ENCODE assay signal across 8 mouse cellular contexts in genomic region chr11:116853512-116853928, GRCm38 (mm10). TPM values are rescaled to one million over a fixed set of nuclear protein-coding genes. Genes with fewer than 3 reads are reported as not detected.
DNase-seq lines count a peak whose midpoint lies in the region; ATAC-seq and TF ChIP-seq lines count a peak whose summit lies in the region.

No protein-coding gene starts in this region.

- H3K27ac ChIP-seq in hindbrain, embryonic 13.5 days = peak overlapping the region; percentile 97

- H3K36me3 ChIP-seq in hindbrain, embryonic 13.5 days = peaks cover 20% of the 10 kb centered on the region

- under 1% methylated on average over 36 of the region's 36 CpGs for WGBS in hindbrain, embryonic 13.5 days

- H3K9ac ChIP-seq in hindbrain, embryonic 13.5 days = peak overlapping the region; percentile 97

- peak overlapping the region; percentile 94 for H3K4me2 ChIP-seq in hindbrain, embryonic 13.5 days

- peak; percentile 68 for DNase-seq in Patski (ENCODE audit: low read depth, low spot score)
- peak; percentile 99 for DNase-seq in cerebellum, postnatal 10 days
- peak; percentile 96 to 97 for DNase-seq in frontal cortex, postnatal 10 days (ENCODE audit: low spot score in 2 of 2)
- peak; percentile 96 for DNase-seq in left cerebral cortex, adult 11 months (ENCODE audit: low spot score)
- DNase-seq in lung, postnatal 36 days = peak; percentile 99
- peak; percentile 97 for DNase-seq in retina, embryonic 14.5 days (ENCODE audit: low spot score)
- peak; percentile 98 for DNase-seq in urinary bladder, adult 2 months (ENCODE audit: low spot score)

- peak; percentile 66 for ATAC-seq in Patski
- peak; percentile 93 for ATAC-seq in hindbrain, embryonic 13.5 days (ENCODE audit: low FRiP score)

- in situ Hi-C loops in Patski (cut with MboI; ENCODE audit: low pct_unique_long_range_greater_than_20kb) = no loop called here

- no peaks in the 10 kb centered on the region for H3K27me3 ChIP-seq in Patski
- no peaks in the 10 kb centered on the region for H3K27me3 ChIP-seq in hindbrain, embryonic 13.5 days

- peaks cover 36% of the 10 kb centered on the region for H3K4me1 ChIP-seq in hindbrain, embryonic 13.5 days (replicated peaks)

- POLR2A ChIA-PET in Patski (lab: Charles Lee) = interaction anchor here (1.3 to 2.5 kb wide), 6 partner anchors 10 to 39 kb away, joined by 3 to 13 read pairs (median 6); partner anchors contain the start of genes Jmjd6 and Mettl23

- TF ChIP-seq CTCF in Patski (IDR thresholded peaks at IDR 0.05) = no peak

- CTCF ChIA-PET in Patski (lab: Charles Lee) = no interaction called here

- H3K9me3 ChIP-seq in hindbrain, embryonic 13.5 days = no peaks in the 10 kb centered on the region

- peak overlapping the region; percentile 94 for H3K4me3 ChIP-seq in hindbrain, embryonic 13.5 days

RNA-seq across cellular contexts. Expression of gene Srsf2, which starts 0.6 kb away (rescaled TPM):
- 283 TPM for polyA plus RNA-seq in Patski (2021)
- 588 and 607 TPM in 2 replicates for polyA plus RNA-seq in hindbrain, embryonic 13.5 days (2015; fragmentation: Nextera tagmentation; extraction: Ambion mirVana)
- 319 and 429 TPM in 2 replicates for polyA plus RNA-seq in urinary bladder, adult 2 months (2012; rRNA removed)

RNA-seq across cellular contexts. Expression of gene Mfsd11, which starts 1.3 kb away (rescaled TPM):
- 58.8 TPM for polyA plus RNA-seq in Patski (2021)
- 48.0 and 53.9 TPM in 2 replicates for polyA plus RNA-seq in hindbrain, embryonic 13.5 days (2015; fragmentation: Nextera tagmentation; extraction: Ambion mirVana)
- 26.3 and 27.6 TPM in 2 replicates for polyA plus RNA-seq in urinary bladder, adult 2 months (2012; rRNA removed)

RNA-seq across cellular contexts. Expression of gene Jmjd6, which starts 10.3 kb away (rescaled TPM):
- 77.3 TPM for polyA plus RNA-seq in Patski (2021)
- 70.4 and 74.7 TPM in 2 replicates for polyA plus RNA-seq in hindbrain, embryonic 13.5 days (2015; fragmentation: Nextera tagmentation; extraction: Ambion mirVana)
- polyA plus RNA-seq in urinary bladder, adult 2 months (2012; rRNA removed) = 28.3 and 29.6 TPM in 2 replicates

RNA-seq across cellular contexts. Expression of gene Mettl23, which starts 10.4 kb away (rescaled TPM):
- 22.6 TPM for polyA plus RNA-seq in Patski (2021)
- 79.3 and 83.2 TPM in 2 replicates for polyA plus RNA-seq in hindbrain, embryonic 13.5 days (2015; fragmentation: Nextera tagmentation; extraction: Ambion mirVana)
- polyA plus RNA-seq in urinary bladder, adult 2 months (2012; rRNA removed) = 32.0 and 36.5 TPM in 2 replicates

RNA-seq across cellular contexts. Expression of gene Mxra7, which starts 25.7 kb away (rescaled TPM):
- 116 TPM for polyA plus RNA-seq in Patski (2021)
- polyA plus RNA-seq in hindbrain, embryonic 13.5 days (2015; fragmentation: Nextera tagmentation; extraction: Ambion mirVana) = 62.6 and 67.2 TPM in 2 replicates
- 42.8 and 63.1 TPM in 2 replicates for polyA plus RNA-seq in urinary bladder, adult 2 months (2012; rRNA removed)

Comparison
In these comparisons a context has a peak if more than half of its experiments do, and no peak if none do; other contexts are left out.
1. Peak in every context shown above with its lines: DNase-seq, ATAC-seq, H3K4me3 ChIP-seq and H3K27ac ChIP-seq.